Mouse (Mus musculus) large intestine, adult 2 months (tissue): ENCODE results near the gene Ace3. TPM values are rescaled to one million over a fixed set of nuclear protein-coding genes. Genes with fewer than 3 reads are reported as not detected.

Source experiments
- DNase-seq: peaks from one replicate; pipeline ENCODE4 v3.0.0-alpha.2; 2012; ENCODE audit warnings: low read depth, low spot score
- WGBS: fragments of 180-500 bp; shearing (Covaris S2); methylation state at CpG from one replicate; pipeline ENCODE4 v1.1.7; 2018; 5-methylcytosine and 5-hydroxymethylcytosine counted together
- polyA plus RNA-seq: library from polyadenylated mRNA; depleted of rRNA; stranded (reverse); fragments of >200 nt; gene quantifications from 2 replicates; pipeline ENCODE4 v1.2.3, GENCODE M21; 2012; rRNA removed

Ace3 gene
- polyA plus RNA-seq: 0.05 TPM in 1 of 2 replicates, not detected in the other

- DNase-seq: no peak
- WGBS: 95% methylated on average over 3 of the region's 3 CpGs
These were observed at the start of gene Ace3 for GRCm38 (mm10) chr11:105994375-105994774. Gene Ace3, plus strand, starts transcription at chr11:105994675.

- 29% methylated on average over 16 of the region's 16 CpGs for WGBS
These were observed 49.5 kb upstream of the Ace3 start for GRCm38 (mm10) chr11:105944770-105945672.

DNA sequence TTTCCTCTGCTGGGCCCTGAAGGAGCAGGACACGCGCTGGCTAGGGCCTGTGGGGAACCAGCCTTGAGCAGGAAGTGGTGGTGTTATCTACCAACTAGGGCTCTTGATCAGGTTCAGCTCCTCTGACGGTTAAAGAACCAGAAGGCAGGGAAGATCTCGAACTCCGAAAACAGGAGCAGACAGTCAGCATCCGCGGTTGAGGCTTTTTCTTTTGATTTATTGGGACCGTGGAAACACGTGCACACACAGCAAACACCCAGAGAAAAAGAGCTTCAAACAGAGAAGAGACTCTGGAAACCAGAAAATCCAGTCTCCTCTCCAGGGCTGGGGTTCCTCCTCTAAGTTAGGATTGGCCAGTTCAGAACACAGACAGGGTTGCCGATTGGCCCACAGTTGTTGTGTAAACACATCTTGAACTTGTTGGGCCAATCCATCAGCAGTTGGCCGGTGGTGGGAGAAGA lies 47.8 kb upstream of the Ace3 start:
- no peak for DNase-seq
- WGBS: 21% methylated on average over 11 of the region's 11 CpGs

More at GRCm38 (mm10) chr11:105944770-105945672, 49.5 kb upstream of the Ace3 start:
- no peak for DNase-seq

- no peak for DNase-seq
- 52% methylated on average over 2 of the region's 2 CpGs for WGBS
These were observed 46.2 kb upstream of the Ace3 start for GRCm38 (mm10) chr11:105948255-105948654.

DNA sequence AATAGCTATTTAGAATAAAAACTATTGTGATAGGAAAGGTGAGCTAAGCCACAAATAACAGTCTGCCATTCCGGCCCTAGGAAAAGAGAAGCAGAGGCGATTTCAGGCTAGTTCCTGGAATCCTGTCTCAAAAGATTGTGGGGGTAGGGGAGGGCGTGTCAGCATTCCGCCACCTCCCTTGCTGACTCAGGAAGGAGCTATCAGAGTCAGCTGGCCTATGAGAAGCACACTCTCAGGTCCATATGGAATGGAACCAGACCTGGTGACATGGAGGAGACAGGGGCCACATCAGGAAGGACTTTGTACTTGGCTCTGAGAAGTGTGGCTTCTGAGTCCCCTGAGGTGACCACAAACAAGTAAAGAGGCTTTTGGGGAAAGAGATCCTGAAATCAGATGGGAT lies 44.0 kb upstream of the Ace3 start:
- WGBS: 51% methylated on average over 4 of the region's 4 CpGs
- no peak for DNase-seq

DNA sequence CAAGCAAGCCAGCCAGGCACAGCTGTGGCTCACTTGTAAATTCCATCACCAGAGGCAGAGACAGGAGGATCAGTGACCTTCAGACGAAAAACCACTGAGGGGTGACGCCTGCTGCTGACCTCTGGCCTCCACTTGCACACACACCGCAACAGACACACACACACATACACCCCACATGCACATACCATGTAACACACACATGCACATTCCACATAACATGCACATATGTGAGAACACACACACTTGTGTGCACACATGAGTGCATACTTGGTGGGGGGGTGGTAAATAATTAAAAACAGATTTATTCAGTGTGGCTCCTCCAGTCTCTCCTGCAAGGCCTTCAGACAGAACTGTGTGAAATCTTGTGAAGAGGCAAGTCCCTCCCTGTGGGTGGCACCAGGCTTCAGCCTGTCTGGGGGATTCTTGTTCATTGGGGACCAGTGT lies 42.9 kb upstream of the Ace3 start:
- no peak for DNase-seq
- 74% methylated on average over 3 of the region's 3 CpGs for WGBS

GRCm38 (mm10) chr11:105952111-105952510 lies 42.4 kb upstream of the Ace3 start:
- 88% methylated on average over 9 of the region's 9 CpGs for WGBS
- DNase-seq: no peak

DNA sequence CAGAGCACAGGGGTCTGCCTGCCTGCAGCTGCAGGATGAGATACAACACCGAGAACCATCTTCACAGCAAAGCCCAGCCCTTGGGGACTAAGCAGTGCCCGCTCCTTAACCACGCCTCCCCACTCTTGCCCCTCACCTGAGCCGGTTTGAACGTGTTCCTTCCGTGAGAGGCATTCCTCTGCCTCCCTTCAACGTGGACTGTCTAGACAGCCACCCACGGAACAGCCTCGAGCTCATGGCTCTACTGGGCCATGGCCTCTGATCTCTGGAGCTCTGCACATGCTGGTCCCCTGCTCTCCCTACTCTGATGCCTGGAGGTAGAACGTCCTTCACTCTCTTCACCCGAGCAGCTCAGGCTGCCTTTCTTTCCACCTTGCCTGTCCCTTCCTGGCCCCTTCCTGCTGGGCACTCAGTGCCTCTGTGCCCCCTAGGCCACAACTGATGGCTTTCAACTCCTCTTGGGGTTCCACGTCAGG lies 41.5 kb upstream of the Ace3 start, which contains the start of gene Cyb561:
Gene Cyb561, minus strand, starts transcription at position 426 of the 476 bp plus-strand sequence.
- DNase-seq: no peak
- 75% methylated on average over 12 of the region's 12 CpGs for WGBS

DNA sequence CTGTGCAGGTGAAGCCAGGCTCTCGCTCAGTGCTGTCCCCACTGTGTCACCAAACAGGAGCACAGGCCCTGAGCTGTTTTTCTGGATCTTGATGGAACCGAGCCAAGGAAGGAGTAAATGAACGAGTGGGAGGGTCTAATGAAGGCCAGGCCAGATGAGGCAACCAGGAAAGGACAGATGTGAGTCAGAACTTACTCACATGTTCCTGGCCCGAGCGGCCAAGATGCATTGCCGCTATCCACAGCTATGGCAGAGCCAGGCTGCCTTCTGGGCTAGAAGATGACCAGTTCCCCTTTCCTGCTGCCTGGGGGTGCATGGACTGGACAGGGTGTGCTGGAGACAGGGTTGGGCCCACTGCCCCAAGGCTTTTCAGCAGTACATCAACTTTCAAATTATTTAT lies 41.1 kb upstream of the Ace3 start:
- WGBS: 23% methylated on average over 6 of the region's 6 CpGs
- DNase-seq: no peak

- no peak for DNase-seq
- WGBS: 87% methylated on average over 28 of the region's 28 CpGs
These were observed 38.6 kb upstream of the Ace3 start for GRCm38 (mm10) chr11:105955815-105956430.

- WGBS: 65% methylated on average over 6 of the region's 6 CpGs
- no peak for DNase-seq
These were observed 37.0 kb upstream of the Ace3 start for GRCm38 (mm10) chr11:105957501-105957900.

- 33% methylated on average over 1 of the region's 1 CpGs for WGBS
- DNase-seq: no peak
These were observed 35.9 kb upstream of the Ace3 start for GRCm38 (mm10) chr11:105958566-105958965.

DNA sequence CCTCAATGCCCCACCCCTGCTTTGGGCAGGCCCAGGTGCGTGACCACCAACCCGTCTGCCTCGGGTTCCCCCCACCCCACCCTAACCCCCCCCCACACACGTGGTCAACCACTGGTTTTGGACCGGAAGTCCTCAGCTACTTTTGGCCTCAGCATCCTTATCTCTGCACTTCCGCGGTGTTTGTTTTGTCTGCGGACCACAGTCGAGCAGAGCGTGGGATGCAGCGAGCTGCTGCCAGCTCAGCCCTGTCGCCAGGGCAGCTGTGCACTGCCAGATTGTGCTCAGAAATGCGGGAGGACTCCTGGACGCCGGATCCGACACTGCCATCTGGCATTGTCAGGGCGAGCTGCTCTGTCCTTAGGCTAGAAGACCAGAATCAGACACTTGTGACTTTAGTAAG lies 35.1 kb upstream of the Ace3 start:
- 33% methylated on average over 17 of the region's 17 CpGs for WGBS

GRCm38 (mm10) chr11:105964691-105965090 lies 29.8 kb upstream of the Ace3 start:
- no peak for DNase-seq
- WGBS: 64% methylated on average over 5 of the region's 5 CpGs

More for the DNA sequence above, 35.1 kb upstream of the Ace3 start:
- DNase-seq: no peak

DNA sequence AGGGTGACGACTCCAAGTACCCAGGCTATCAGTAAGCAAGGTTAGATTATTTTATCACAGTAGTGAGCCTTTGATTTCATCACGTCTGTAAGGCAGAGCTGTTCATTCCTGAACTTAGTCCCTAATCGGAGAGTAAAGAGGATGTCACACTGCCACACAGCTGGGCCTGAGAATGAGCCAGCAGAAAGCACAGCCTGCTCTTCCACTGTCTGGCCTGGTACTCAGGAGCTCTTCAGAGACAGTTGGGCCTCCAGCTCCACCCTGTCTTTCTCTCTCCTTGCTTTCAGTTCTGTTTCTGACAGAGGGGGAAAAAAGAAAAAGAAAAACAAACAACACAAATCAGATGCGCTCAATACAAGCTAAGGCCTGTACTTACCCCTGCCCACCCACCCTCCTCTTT lies 28.2 kb upstream of the Ace3 start:
- DNase-seq: no peak
- 77% methylated on average over 4 of the region's 4 CpGs for WGBS

DNA sequence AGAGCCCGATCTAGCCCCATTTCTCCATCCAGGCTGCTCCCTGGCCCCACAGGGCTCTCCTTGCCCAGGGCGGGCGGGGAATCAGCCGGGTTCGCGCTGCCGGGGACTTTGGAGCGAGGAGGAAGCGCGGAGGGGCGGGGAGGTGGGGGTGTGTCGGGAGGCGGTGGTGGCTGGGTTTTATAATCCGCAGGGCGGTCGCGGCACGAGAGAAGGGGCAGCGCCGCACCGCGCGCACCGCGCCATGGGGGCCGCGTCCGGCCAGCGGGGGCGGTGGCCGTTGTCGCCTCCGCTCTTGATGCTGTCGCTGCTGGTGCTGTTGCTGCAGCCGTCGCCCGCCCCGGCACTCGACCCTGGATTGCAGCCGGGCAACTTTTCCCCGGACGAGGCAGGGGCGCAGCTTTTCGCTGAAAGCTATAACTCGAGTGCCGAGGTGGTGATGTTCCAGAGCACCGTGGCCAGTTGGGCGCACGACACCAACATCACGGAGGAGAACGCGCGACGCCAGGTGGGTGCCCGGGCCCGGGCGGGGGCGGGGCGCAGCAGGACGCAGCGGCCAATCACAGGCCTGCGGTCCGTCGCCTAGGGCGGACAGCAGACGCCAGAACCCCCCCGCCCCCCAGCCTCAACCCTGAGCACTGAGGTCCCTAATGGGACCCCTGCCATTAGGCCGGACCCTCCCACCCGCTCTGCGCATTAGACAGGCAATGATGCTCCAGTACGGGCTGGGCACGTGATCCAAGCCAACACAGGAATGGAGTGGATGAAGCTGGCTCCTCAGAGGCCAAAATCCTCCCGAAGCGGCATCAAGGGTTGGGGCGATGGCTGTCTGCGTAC lies 26.5 kb upstream of the Ace3 start, which contains the start of gene Ace:
Gene Ace, plus strand, starts transcription at position 205 of the 834 bp plus-strand sequence.
- WGBS: 2% methylated on average over 71 of the region's 76 CpGs

GRCm38 (mm10) chr11:105968948-105969347 lies 25.5 kb upstream of the Ace3 start:
- 70% methylated on average over 10 of the region's 10 CpGs for WGBS
- DNase-seq: no peak

More for the DNA sequence above, 26.5 kb upstream of the Ace3 start, which contains the start of gene Ace:
- no peak for DNase-seq

GRCm38 (mm10) chr11:105969516-105969915 lies 25.0 kb upstream of the Ace3 start:
- DNase-seq: no peak
- WGBS: 50% methylated on average over 1 of the region's 1 CpGs

DNA sequence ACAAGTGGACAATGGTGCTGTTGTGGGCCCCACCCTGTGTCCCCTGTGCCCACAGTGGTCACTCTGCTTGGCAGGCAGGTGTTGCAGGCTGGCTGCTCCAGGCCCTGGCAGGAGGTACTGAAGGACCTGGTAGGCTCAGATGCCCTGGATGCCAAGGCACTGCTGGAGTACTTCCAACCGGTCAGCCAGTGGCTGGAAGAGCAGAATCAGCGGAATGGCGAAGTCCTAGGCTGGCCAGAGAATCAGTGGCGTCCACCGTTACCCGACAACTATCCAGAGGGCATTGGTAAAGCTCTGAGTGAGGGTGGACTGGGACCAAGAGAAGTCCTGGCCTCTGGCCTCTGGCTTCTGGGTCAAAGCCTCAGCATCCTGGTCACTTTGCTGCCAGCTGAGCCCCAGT lies 19.9 kb upstream of the Ace3 start:
- 91% methylated on average over 6 of the region's 6 CpGs for WGBS
- DNase-seq: no peak
